Mouse (Mus musculus) adrenal gland, adult 10 weeks (tissue): ENCODE data around the gene Sestd1. TPM values are rescaled to one million over a fixed set of nuclear protein-coding genes. Genes with fewer than 3 reads are reported as not detected.

Experiments
- polyA plus RNA-seq: library from polyadenylated mRNA; stranded (reverse); fragments of 350-450 nt; fragmentation: Illumina TruSeq; extraction: RNeasy Lipid Tissue Mini Kit (QIAGEN cat#74804); gene quantifications from one replicate; pipeline ENCODE4 v1.2.3, GENCODE M21; 2014; ENCODE audit warnings: low read depth, low replicate concordance

Sestd1 gene
- polyA plus RNA-seq, result 17.4 TPM

GRCm38 (mm10) chr2:77280512-77281409 lies at the start of gene Sestd1:
TSS of gene Sestd1 (minus strand) at chr2:77280592.

GRCm38 (mm10) chr2:77170633-77171105 lies 109.7 kb downstream of the Sestd1 start, which contains the start of gene Ccdc141:
TSS of gene Ccdc141 (minus strand) at chr2:77170636.

Other genes starting within 250 kb of the Sestd1 start
- gene Ccdc141, start 110.0 kb downstream of the Sestd1 start, polyA plus RNA-seq, result 6.5 TPM